In genomic region chr9:24888282-24888681, GRCm38 (mm10) we compare ENCODE assay signal across 27 mouse cellular contexts.
DNase-seq lines count a peak whose midpoint lies in the region; ATAC-seq lines count a peak whose summit lies in the region.
"Had no signal": no experiment of that assay in that cellular context is flagged by ENCODE, and none has a peak within 500 bp of the region (broad histone marks: within the 10 kb centered on the region; RNA-seq: fewer than 3 reads in every experiment).

No protein-coding gene starts in this region.

- intact Hi-C loops in heart, postnatal 25 days (cut with DNase I): no loop called here
- intact Hi-C loops in heart, postnatal 10 days (cut with DNase I): no loop called here

- peak; percentile 86 for ATAC-seq in heart, embryonic 11.5 days (replicated peaks; ENCODE audit: insufficient number of reproducible peaks, low FRiP score, low TSS enrichment)
- peak; percentile 90 for ATAC-seq in heart, embryonic 14.5 days (ENCODE audit: insufficient number of reproducible peaks, insufficient read depth, low FRiP score, low read depth)
- peak; percentile 89 for ATAC-seq in heart, embryonic 15.5 days (replicated peaks; ENCODE audit: insufficient number of reproducible peaks, insufficient read depth, low FRiP score, low read depth)
- ATAC-seq: CD4-positive, CD25-positive, alpha-beta regulatory T cell, adult 4 months; forebrain, embryonic 15.5 days; hindbrain, embryonic 16.5 days; intestine, embryonic 15.5 days had no signal

- H3K27ac ChIP-seq in heart, embryonic 11.5 days (ENCODE audit: low read depth, low read length): peak overlapping the region; percentile 90
- H3K27ac ChIP-seq in heart, embryonic 14.5 days (replicated peaks in 1 of 2; ENCODE audit: control insufficient read depth in 1 of 2, insufficient read depth in 1 of 2, low read depth in 2 of 2, low read length in 2 of 2): peak overlapping the region; percentile 83 to 88
- peak overlapping the region; percentile 90 for H3K27ac ChIP-seq in heart, embryonic 15.5 days
- H3K27ac ChIP-seq: embryonic facial prominence, embryonic 10.5 days; embryonic facial prominence, embryonic 13.5 days; forebrain, embryonic 12.5 days; forebrain, embryonic 15.5 days; hindbrain, embryonic 10.5 days; hindbrain, embryonic 13.5 days; intestine, embryonic 15.5 days had no signal

- no peak overlapping the region for H3K4me3 ChIP-seq in heart, embryonic 11.5 days (ENCODE audit: low read depth, low read length)
- H3K4me3 ChIP-seq in heart, embryonic 14.5 days (ENCODE audit: control insufficient read depth in 1 of 2, insufficient read depth in 1 of 2, low read depth in 1 of 2, low read length in 2 of 2): no peak overlapping the region
- H3K4me3 ChIP-seq in heart, embryonic 15.5 days: no peak overlapping the region
- H3K4me3 ChIP-seq: embryonic facial prominence, embryonic 10.5 days; embryonic facial prominence, embryonic 13.5 days; erythroblast, embryonic 14.5 days; forebrain, embryonic 12.5 days; forebrain, embryonic 15.5 days; hindbrain, embryonic 10.5 days; hindbrain, embryonic 13.5 days; intestine, embryonic 15.5 days had no signal

- peaks cover 24% of the 10 kb centered on the region for H3K4me1 ChIP-seq in heart, embryonic 11.5 days (ENCODE audit: control insufficient read depth, insufficient read depth, low read length)
- peaks cover 17 to 28% of the 10 kb centered on the region in 2 experiments for H3K4me1 ChIP-seq in heart, embryonic 14.5 days (ENCODE audit: control insufficient read depth in 2 of 2, insufficient read depth in 2 of 2, low read length in 2 of 2)
- H3K4me1 ChIP-seq in heart, embryonic 15.5 days (replicated peaks): peaks cover 31% of the 10 kb centered on the region
- H3K4me1 ChIP-seq: hindbrain, embryonic 13.5 days; intestine, embryonic 15.5 days had no signal

- WGBS in heart, embryonic 11.5 days (ENCODE audit: insufficient replicate concordance): 23% methylated on average over 9 of the region's 9 CpGs
- WGBS in heart, embryonic 14.5 days: 13% methylated on average over 9 of the region's 9 CpGs
- 30% methylated on average over 9 of the region's 9 CpGs for WGBS in heart, embryonic 15.5 days

- no peaks in the 10 kb centered on the region for H3K36me3 ChIP-seq in heart, embryonic 11.5 days (ENCODE audit: control insufficient read depth, insufficient read depth, low read length)
- H3K36me3 ChIP-seq in heart, embryonic 14.5 days (ENCODE audit: control insufficient read depth, insufficient read depth, low read length): no peaks in the 10 kb centered on the region
- H3K36me3 ChIP-seq in heart, embryonic 15.5 days: no peaks in the 10 kb centered on the region
- H3K36me3 ChIP-seq: embryonic facial prominence, embryonic 10.5 days; embryonic facial prominence, embryonic 13.5 days; forebrain, embryonic 12.5 days; forebrain, embryonic 15.5 days; hindbrain, embryonic 10.5 days; hindbrain, embryonic 13.5 days; intestine, embryonic 15.5 days had no signal

- H3K9me3 ChIP-seq in heart, embryonic 11.5 days (replicated peaks; ENCODE audit: control insufficient read depth, low read length): no peaks in the 10 kb centered on the region
- no peaks in the 10 kb centered on the region for H3K9me3 ChIP-seq in heart, embryonic 14.5 days (ENCODE audit: control insufficient read depth, low read length)
- no peaks in the 10 kb centered on the region for H3K9me3 ChIP-seq in heart, embryonic 15.5 days (replicated peaks)
- H3K9me3 ChIP-seq: embryonic facial prominence, embryonic 10.5 days; embryonic facial prominence, embryonic 13.5 days; forebrain, embryonic 12.5 days; forebrain, embryonic 15.5 days; hindbrain, embryonic 10.5 days; hindbrain, embryonic 13.5 days; intestine, embryonic 15.5 days had no signal

- no peak overlapping the region for H3K4me2 ChIP-seq in heart, embryonic 11.5 days
- H3K4me2 ChIP-seq in heart, embryonic 14.5 days (ENCODE audit: low read length): peak overlapping the region; percentile 16; the same call in 1 of the 2 replicates
- H3K4me2 ChIP-seq in heart, embryonic 15.5 days: no peak overlapping the region
- H3K4me2 ChIP-seq: embryonic facial prominence, embryonic 13.5 days; forebrain, embryonic 12.5 days; forebrain, embryonic 15.5 days; hindbrain, embryonic 13.5 days; intestine, embryonic 15.5 days had no signal

- no peaks in the 10 kb centered on the region for H3K27me3 ChIP-seq in heart, embryonic 11.5 days (ENCODE audit: control insufficient read depth, insufficient read depth, low read length)
- no peaks in the 10 kb centered on the region for H3K27me3 ChIP-seq in heart, embryonic 14.5 days (ENCODE audit: control insufficient read depth, insufficient read depth, low read length)
- no peaks in the 10 kb centered on the region for H3K27me3 ChIP-seq in heart, embryonic 15.5 days
- H3K27me3 ChIP-seq: embryonic facial prominence, embryonic 13.5 days; forebrain, embryonic 12.5 days; forebrain, embryonic 15.5 days; hindbrain, embryonic 13.5 days; intestine, embryonic 15.5 days had no signal

- no peak for DNase-seq in heart, postnatal 25 days (ENCODE audit: low spot score)
- DNase-seq in heart, postnatal 10 days: peak; percentile 20 to 41
- no peak for DNase-seq in layer of hippocampus, adult 9-11 months
- no peak for DNase-seq in embryo, embryonic 11 days
- no peak for DNase-seq in right cerebral cortex, postnatal 4 days
- DNase-seq: adrenal gland, adult 2 months; adrenal gland, postnatal 14 days; cerebellum, adult 11 months; cerebellum, adult 2 months; cerebellum, adult 9-11 months; cerebellum, postnatal 25 days; gastrocnemius, postnatal 10 days; kidney, adult 11 months; kidney, adult 8-10 months had no signal

- peak overlapping the region; percentile 43; the same call in 1 of the 2 replicates for H3K9ac ChIP-seq in heart, embryonic 11.5 days (ENCODE audit: low read depth, low read length)
- no peak overlapping the region for H3K9ac ChIP-seq in heart, embryonic 14.5 days (ENCODE audit: low read length)
- H3K9ac ChIP-seq in heart, embryonic 15.5 days: no peak overlapping the region
- H3K9ac ChIP-seq: embryonic facial prominence, embryonic 13.5 days; forebrain, embryonic 12.5 days; forebrain, embryonic 15.5 days; hindbrain, embryonic 13.5 days; intestine, embryonic 15.5 days had no signal

Comparison
In these comparisons a context has a peak if more than half of its experiments do, and no peak if none do; other contexts are left out.
1. DNase-seq: peak in heart, postnatal 10 days (2 of 2); none in heart, postnatal 25 days (single experiment), layer of hippocampus, adult 9-11 months (single experiment), embryo, embryonic 11 days (single experiment) and right cerebral cortex, postnatal 4 days (single experiment).
2. Peak in every context shown above with its lines, with median percentiles within 50 percentile points of each other: ATAC-seq and H3K27ac ChIP-seq.